Mouse (Mus musculus) CH12.LX (cell line): ENCODE measurements around the gene Btg1-ps2.

Experiments used
- CHD2 ChIP-seq: IDR thresholded peaks from 2 replicates; pipeline ENCODE4 v1.6.1; 2011; ENCODE audit warnings: low read length, improper control_type of control experiment
- CTCF ChIP-seq, 2 experiments: IDR thresholded peaks in 1 of 2; conservative IDR thresholded peaks in 1 of 2; 2 replicates each; pipeline ENCODE4 v1.5.1; 2011 to 2012; ENCODE audit warnings: low read depth in 2 of 2, low read length in 2 of 2, improper control_type of control experiment in 1 of 2, inconsistent platforms in 1 of 2, mild to moderate bottlenecking in 1 of 2, moderate library complexity in 1 of 2
- EP300 ChIP-seq: IDR thresholded peaks from 2 replicates; pipeline ENCODE4 v1.6.1; 2011; ENCODE audit warnings: low read length, improper control_type of control experiment
- MAFK ChIP-seq: IDR thresholded peaks from 2 replicates; pipeline ENCODE4 v1.6.1; 2011; ENCODE audit warnings: low read length, improper control_type of control experiment; ENCODE audit not compliant: insufficient replicate concordance
- UBTF ChIP-seq: IDR thresholded peaks from 2 replicates; pipeline ENCODE4 v1.6.1; 2012; ENCODE audit warnings: low read depth, mild to moderate bottlenecking, inconsistent platforms, low read length, improper control_type of control experiment, moderate library complexity
- ZC3H11A ChIP-seq: IDR thresholded peaks from 2 replicates; pipeline ENCODE4 v1.6.1; 2012; ENCODE audit warnings: low read depth, mild to moderate bottlenecking, inconsistent platforms, low read length, improper control_type of control experiment

DNA sequence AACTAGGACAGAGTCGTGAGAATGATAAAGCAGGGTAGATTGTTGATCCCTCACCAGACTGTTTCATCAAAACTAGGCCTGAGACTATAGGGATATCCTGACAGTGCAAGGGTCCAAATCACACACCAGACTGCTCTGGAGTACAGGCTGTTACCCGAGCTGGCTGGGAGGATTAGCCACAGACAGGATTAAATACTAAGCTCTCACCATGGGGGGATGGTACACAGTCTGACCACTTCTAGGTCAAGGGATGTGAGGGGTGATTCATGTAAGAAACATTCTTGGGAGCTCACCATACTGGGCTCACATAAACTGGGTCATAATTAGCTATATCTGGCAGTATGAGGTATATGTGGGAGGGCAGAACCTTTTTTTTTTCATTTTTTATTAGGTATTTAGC is 9.1 kb downstream of the Btg1-ps2 start:
- TF ChIP-seq EP300 (no peak), CTCF (conservative IDR thresholded peaks at IDR 0.05 in 1 of 2, IDR thresholded peaks at IDR 0.05 in 1 of 2; ENCODE audit: low read depth in 2 of 2, low read length in 2 of 2) (no peak), CHD2 (no peak), ZC3H11A (no peak), MAFK (no peak), UBTF (no peak)
